ENCODE assay signal across 8 mouse cellular contexts in the genomic region with DNA sequence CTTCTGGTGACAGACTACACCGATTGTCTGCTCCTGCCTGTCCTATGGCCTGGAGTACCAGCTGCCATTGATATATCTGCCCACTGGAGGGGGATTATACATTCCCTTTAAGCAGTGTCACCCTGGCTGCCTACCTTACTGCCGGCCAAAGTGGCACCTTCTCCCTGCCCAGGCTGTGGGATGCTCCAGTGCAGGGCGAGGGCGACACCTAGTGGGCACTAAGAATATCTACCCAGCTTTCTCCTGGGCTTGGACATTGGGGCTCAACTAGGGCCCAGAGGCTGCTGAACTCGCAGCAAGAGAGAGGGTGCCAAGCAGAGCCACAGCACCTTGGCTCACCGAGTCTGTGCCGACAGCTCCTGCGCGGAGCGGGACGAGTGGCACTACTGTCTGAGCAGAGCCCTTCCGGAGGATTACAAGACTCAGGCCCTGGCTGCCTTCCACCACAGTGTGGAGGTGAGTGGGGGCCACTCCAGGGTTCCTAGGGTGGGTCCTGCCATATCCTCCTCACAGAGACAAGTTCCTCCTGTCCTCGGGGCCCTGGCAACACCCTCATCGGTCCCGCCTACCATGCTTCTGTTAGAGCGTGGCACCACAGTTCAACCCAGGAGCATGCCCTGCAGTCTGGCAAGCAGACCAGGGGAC. TPM values are rescaled to one million over a fixed set of nuclear protein-coding genes. Genes with fewer than 3 reads are reported as not detected.
A peak's percentile ranks its signal among the peaks of the same experiment; 100 is the strongest.
DNase-seq lines count a peak whose midpoint lies in the region; ATAC-seq and TF ChIP-seq lines count a peak whose summit lies in the region.

No protein-coding gene starts in this region.

- H3K36me3 ChIP-seq in forebrain, postnatal 0 days (ENCODE audit: insufficient read depth), result no peaks in the 10 kb centered on the region
- no peaks in the 10 kb centered on the region for H3K36me3 ChIP-seq in hindbrain, embryonic 11.5 days (ENCODE audit: control insufficient read depth, insufficient read depth, low read length)

- DNase-seq in MN1 (ENCODE audit: low spot score), result peak; percentile 77
- DNase-seq in cerebellum, adult 2 months, result peak; percentile 64 to 71
- DNase-seq in forebrain, postnatal 0 days, result peak; percentile 86
- peak; percentile 88 for DNase-seq in hindbrain, embryonic 11.5 days (ENCODE audit: low spot score)
- peak; percentile 75 to 77 for DNase-seq in layer of hippocampus, postnatal 14 days (ENCODE audit: low spot score in 2 of 2)
- peak; percentile 82 for DNase-seq in lung, postnatal 14 days
- peak; percentile 48 for DNase-seq in retina, adult 2 months (ENCODE audit: low read depth, low spot score)
- peak; percentile 61 for DNase-seq in thymus, postnatal 25 days

- H3K9ac ChIP-seq in forebrain, postnatal 0 days, result no peak overlapping the region
- 0 out of 2 replicates have a peak overlapping the region, but pooled peaks have one; percentile 11 for H3K9ac ChIP-seq in hindbrain, embryonic 11.5 days (ENCODE audit: low read depth, low read length)

- H3K27ac ChIP-seq in cerebellum, adult 2 months (ENCODE audit: insufficient read depth, low read length), result no peak overlapping the region
- no peak overlapping the region for H3K27ac ChIP-seq in forebrain, postnatal 0 days (ENCODE audit: low read depth, low read length)
- H3K27ac ChIP-seq in hindbrain, embryonic 11.5 days (ENCODE audit: low read depth, low read length), result no peak overlapping the region

- H3K4me2 ChIP-seq in forebrain, postnatal 0 days (ENCODE audit: low read depth), result no peak overlapping the region
- no peak overlapping the region for H3K4me2 ChIP-seq in hindbrain, embryonic 11.5 days (replicated peaks; ENCODE audit: low read depth, low read length)

- peak; percentile 97 for TF ChIP-seq CTCF in cerebellum, adult 2 months (IDR thresholded peaks at IDR 0.05; ENCODE audit: borderline replicate concordance, insufficient read depth, low read depth, low read length)
- peak; percentile 99 for TF ChIP-seq CTCF in forebrain, postnatal 0 days (IDR thresholded peaks at IDR 0.05; ENCODE audit: low read depth)

- peak; percentile 90 for ATAC-seq in forebrain, postnatal 0 days
- ATAC-seq in hindbrain, embryonic 11.5 days (ENCODE audit: low FRiP score), result peak; percentile 79

- TF ChIP-seq POLR2A in cerebellum, adult 2 months (IDR thresholded peaks at IDR 0.05; ENCODE audit: borderline replicate concordance, insufficient read depth, low read length), result no peak

- H3K9me3 ChIP-seq in forebrain, postnatal 0 days (ENCODE audit: low read length), result no peaks in the 10 kb centered on the region
- no peaks in the 10 kb centered on the region for H3K9me3 ChIP-seq in hindbrain, embryonic 11.5 days (ENCODE audit: control insufficient read depth, low read length)

- no peaks in the 10 kb centered on the region for H3K27me3 ChIP-seq in cerebellum, adult 2 months (ENCODE audit: control insufficient read depth, insufficient read depth, low read length)
- no peaks in the 10 kb centered on the region for H3K27me3 ChIP-seq in forebrain, postnatal 0 days (ENCODE audit: insufficient read depth, low read length)
- H3K27me3 ChIP-seq in hindbrain, embryonic 11.5 days (ENCODE audit: control insufficient read depth, insufficient read depth, low read length), result no peaks in the 10 kb centered on the region

- H3K4me1 ChIP-seq in cerebellum, adult 2 months (ENCODE audit: control insufficient read depth, insufficient read depth, low read length), result no peaks in the 10 kb centered on the region
- H3K4me1 ChIP-seq in forebrain, postnatal 0 days (ENCODE audit: insufficient read depth), result no peaks in the 10 kb centered on the region
- H3K4me1 ChIP-seq in hindbrain, embryonic 11.5 days (replicated peaks; ENCODE audit: control insufficient read depth, insufficient read depth, low read length), result no peaks in the 10 kb centered on the region

- WGBS in cerebellum, adult 2 months, result 24% methylated on average over 16 of the region's 16 CpGs
- WGBS in forebrain, postnatal 0 days, result 38% methylated on average over 16 of the region's 16 CpGs
- WGBS in hindbrain, embryonic 11.5 days, result 31% methylated on average over 16 of the region's 16 CpGs

- H3K4me3 ChIP-seq in cerebellum, adult 2 months (replicated peaks; ENCODE audit: insufficient read depth, low read depth, low read length), result no peak overlapping the region
- no peak overlapping the region for H3K4me3 ChIP-seq in forebrain, postnatal 0 days (ENCODE audit: low read depth, low read length)
- H3K4me3 ChIP-seq in hindbrain, embryonic 11.5 days (ENCODE audit: low read depth, low read length), result no peak overlapping the region

RNA-seq across cellular contexts. Expression of a gene that starts 23.9 kb away (rescaled TPM):
- polyA plus RNA-seq in cerebellum, adult 2 months (2012; rRNA removed), result 36.6 and 37.9 TPM in 2 replicates
- 62.6 and 78.9 TPM in 2 replicates for total RNA-seq in forebrain, postnatal 0 days (2014; rRNA removed)
- 23.9 and 32.6 TPM in 2 replicates for polyA plus RNA-seq in forebrain, postnatal 0 days (2015; fragmentation: Nextera tagmentation; extraction: Ambion mirVana)
- polyA plus RNA-seq in hindbrain, embryonic 11.5 days (2014; fragmentation: Nextera tagmentation; extraction: Ambion mirVana), result 22.8 and 25.8 TPM in 2 replicates
- total RNA-seq in layer of hippocampus, postnatal 14 days (2021), result 10 to 100 TPM; 80.3 to 84.9 TPM
